Mouse (Mus musculus) neural tube, embryonic 11.5 days (tissue): Measurements from ENCODE around the gene Cited2. TPM values are rescaled to one million over a fixed set of nuclear protein-coding genes. Genes with fewer than 3 reads are reported as not detected.

ENCODE experiments used
- ATAC-seq: fragments of 200-750 bp; cut with Nextera tagmentation; 2 replicates; pipeline ENCODE4 v1.8.0; 2017; ENCODE audit warnings: moderate number of reproducible peaks, mild to moderate bottlenecking, moderate TSS enrichment, moderate library complexity; ENCODE audit not compliant: insufficient read depth, low FRiP score, low TSS enrichment
- DNase-seq: peaks from one replicate; pipeline ENCODE4 v3.0.0-alpha.2; 2015; ENCODE audit warnings: low spot score
- H3K27ac ChIP-seq: fragments of 300-500 bp; sonication (generic); 2 replicates; pipeline ENCODE4 v1.5.1; 2014; ENCODE audit warnings: low read depth, mild to moderate bottlenecking, low read length
- H3K27me3 ChIP-seq: fragments of 300-500 bp; sonication (generic); 2 replicates; pipeline ENCODE4 v1.6.1; 2014; ENCODE audit warnings: mild to moderate bottlenecking, low read length, mixed read lengths; ENCODE audit not compliant: control insufficient read depth, insufficient read depth
- H3K36me3 ChIP-seq: fragments of 300-500 bp; sonication (generic); 2 replicates; pipeline ENCODE4 v1.6.1; 2014; ENCODE audit warnings: mild to moderate bottlenecking, low read length, moderate library complexity, mixed read lengths; ENCODE audit not compliant: control insufficient read depth, insufficient read depth
- H3K4me1 ChIP-seq: fragments of 300-500 bp; sonication (generic); 2 replicates; pipeline ENCODE4 v1.6.1; 2014; ENCODE audit warnings: low read length, mixed read lengths; ENCODE audit not compliant: control insufficient read depth, insufficient read depth
- H3K4me2 ChIP-seq: fragments of 300-500 bp; sonication (generic); 2 replicates; pipeline ENCODE4 v1.6.1; 2014; ENCODE audit warnings: low read depth, mild to moderate bottlenecking, moderate library complexity
- H3K4me3 ChIP-seq: fragments of 300-500 bp; sonication (generic); 2 replicates; pipeline ENCODE4 v1.5.1; 2014; ENCODE audit warnings: low read depth, low read length
- H3K9ac ChIP-seq: fragments of 300-500 bp; sonication (generic); 2 replicates; pipeline ENCODE4 v1.6.1; 2014; ENCODE audit warnings: mild to moderate bottlenecking, low read length
- H3K9me3 ChIP-seq: fragments of 300-500 bp; sonication (generic); 2 replicates; pipeline ENCODE4 v1.6.1; 2016; ENCODE audit warnings: low read length; ENCODE audit not compliant: control insufficient read depth
- WGBS: fragments of 180-500 bp; shearing (Covaris S2); extraction: QIAGEN DNeasy Blood & Tissue Kit; methylation state at CpG from one replicate; pipeline ENCODE4 v1.1.7; 2014; 5-methylcytosine and 5-hydroxymethylcytosine counted together
- polyA plus RNA-seq: library from polyadenylated mRNA; unstranded; fragments of >200 nt; fragmentation: Nextera tagmentation; extraction: Ambion mirVana; gene quantifications from 2 replicates; pipeline ENCODE4 v1.2.1, GENCODE M21; 2014

Gene Cited2
- polyA plus RNA-seq, 1 experiment from 2014 or later: 82.2 TPM

DNA sequence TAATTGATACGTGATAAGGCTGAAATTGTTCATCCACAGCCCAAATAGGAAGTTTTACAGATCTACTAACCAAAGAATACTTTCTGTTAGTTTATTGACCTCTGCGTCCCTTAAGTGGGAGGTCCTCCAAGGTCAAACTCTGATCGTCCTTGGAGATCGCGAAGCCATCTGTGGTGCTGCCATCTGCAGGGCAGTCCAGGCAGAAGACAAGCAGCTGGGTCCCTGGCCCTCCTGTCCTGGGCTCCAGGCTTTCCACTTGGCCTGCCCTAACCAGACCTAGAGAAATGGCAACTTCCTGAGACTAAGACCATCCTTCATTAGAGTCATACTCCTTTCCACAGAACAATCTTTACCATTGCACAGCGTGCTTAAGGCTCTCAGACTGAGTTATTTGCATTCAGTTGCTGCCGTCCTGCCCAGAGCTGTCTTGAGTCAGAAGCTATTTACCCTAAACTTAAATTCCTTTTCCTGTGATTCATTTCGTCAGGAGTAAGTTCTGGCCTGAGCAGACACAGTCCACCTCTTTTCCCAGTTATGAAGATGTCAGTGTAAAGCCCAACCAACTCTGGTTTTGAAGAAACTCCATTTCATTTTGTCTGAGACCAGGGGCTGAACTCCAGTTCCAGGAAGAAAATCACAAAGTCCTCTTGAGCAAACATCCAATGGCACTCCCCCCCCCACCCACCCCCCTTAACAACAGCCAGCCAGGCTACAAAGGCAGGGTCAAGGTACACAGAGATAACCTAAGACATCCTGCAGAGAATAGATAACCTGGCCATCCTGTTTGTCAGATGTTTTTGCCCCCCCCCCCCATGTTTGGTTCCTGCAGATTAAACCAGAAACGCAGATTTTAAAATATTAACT lies 38.0 kb downstream of the Cited2 start:
- H3K4me1 ChIP-seq: no peaks in the 10 kb centered on the region
- no peak overlapping the region for H3K4me2 ChIP-seq
- 77% methylated on average over 9 of the region's 9 CpGs for WGBS
- 0 out of 2 replicates have a peak, but pooled peaks cover 1% of the 10 kb centered on the region for H3K9me3 ChIP-seq
- DNase-seq (no peak), ATAC-seq (no peak)
- H3K27ac ChIP-seq: no peak overlapping the region
- no peak overlapping the region for H3K9ac ChIP-seq
- no peaks in the 10 kb centered on the region for H3K27me3 ChIP-seq
- H3K36me3 ChIP-seq: no peaks in the 10 kb centered on the region
- no peak overlapping the region for H3K4me3 ChIP-seq

DNA sequence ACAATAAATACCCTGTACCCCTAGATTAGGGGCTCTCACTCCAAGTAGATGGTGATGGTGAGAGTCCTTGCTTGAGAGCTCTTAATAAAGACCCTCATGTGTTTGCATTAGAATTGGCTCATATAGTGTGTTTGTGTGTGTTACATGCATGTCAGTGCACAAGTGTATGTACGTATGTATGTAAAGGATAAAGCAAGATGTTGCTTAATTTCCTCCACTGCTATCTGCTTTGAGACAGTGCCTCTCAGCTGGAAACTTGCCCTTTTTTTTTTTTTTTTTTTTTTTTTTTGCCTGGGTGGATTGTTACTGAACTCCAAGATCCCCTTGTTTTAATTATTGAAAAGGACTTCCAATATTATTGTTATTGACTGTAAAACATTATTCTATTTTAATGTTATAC lies 38.6 kb downstream of the Cited2 start:
- Histone ChIP-seq H3K27me3 (no peaks in the 10 kb centered on the region), H3K9me3 (no peaks in the 10 kb centered on the region), H3K4me3 (no peak overlapping the region), H3K9ac (no peak overlapping the region), H3K36me3 (no peaks in the 10 kb centered on the region), H3K4me1 (no peaks in the 10 kb centered on the region), H3K27ac (no peak overlapping the region), H3K4me2 (no peak overlapping the region)
- DNase-seq: no peak
- ATAC-seq: no peak
- WGBS: 94% methylated on average over 1 of the region's 1 CpGs

DNA sequence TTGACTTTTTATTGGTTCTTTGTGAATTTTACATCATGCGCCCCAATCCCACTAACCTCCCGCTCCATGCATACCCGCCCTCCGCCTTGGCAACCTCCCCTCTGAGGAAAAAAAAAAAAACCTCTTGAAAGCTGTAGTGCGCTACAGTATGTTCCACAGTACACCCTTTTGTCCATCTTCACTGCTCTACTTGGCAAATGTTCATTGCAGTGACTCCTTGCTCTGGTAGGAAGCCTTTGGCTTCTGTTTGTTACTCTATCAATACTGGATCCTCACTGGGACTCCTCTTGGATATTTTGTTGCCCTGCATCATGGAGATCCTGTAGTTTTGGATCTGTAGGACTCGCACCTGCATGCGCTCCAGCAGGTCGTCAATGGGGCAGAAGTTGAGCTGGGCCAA lies 39.9 kb downstream of the Cited2 start:
- no peak overlapping the region for H3K4me2 ChIP-seq
- H3K9ac ChIP-seq: no peak overlapping the region
- no peaks in the 10 kb centered on the region for H3K36me3 ChIP-seq
- DNase-seq: no peak
- H3K27ac ChIP-seq: no peak overlapping the region
- no peak overlapping the region for H3K4me3 ChIP-seq
- no peaks in the 10 kb centered on the region for H3K27me3 ChIP-seq
- ATAC-seq: no peak
- no peaks in the 10 kb centered on the region for H3K4me1 ChIP-seq
- WGBS: 93% methylated on average over 8 of the region's 8 CpGs
- H3K9me3 ChIP-seq: no peaks in the 10 kb centered on the region

DNA sequence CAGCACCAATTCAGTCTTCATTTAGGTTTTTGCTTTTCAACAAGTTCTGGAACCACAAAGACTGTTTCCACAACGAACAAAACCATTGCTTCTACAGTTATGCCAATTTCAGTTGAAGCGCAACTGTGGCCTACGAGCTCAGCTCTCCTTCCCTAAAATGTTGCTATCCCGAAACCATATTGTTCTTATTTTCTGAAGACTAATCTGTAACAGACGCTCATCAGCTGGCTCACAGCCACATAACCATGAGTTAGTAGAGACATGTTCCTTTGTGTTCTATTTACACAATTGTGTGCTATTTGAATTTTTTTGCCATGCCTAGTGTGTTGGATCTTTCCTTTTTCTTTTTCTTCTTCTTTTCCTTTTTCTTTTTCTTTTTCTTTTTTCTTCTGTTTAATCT lies 46.8 kb downstream of the Cited2 start:
- H3K36me3 ChIP-seq: no peaks in the 10 kb centered on the region
- no peak for DNase-seq
- H3K9me3 ChIP-seq: no peaks in the 10 kb centered on the region
- no peak overlapping the region for H3K27ac ChIP-seq
- H3K4me2 ChIP-seq: no peak overlapping the region
- ATAC-seq: no peak
- WGBS: 81% methylated on average over 5 of the region's 5 CpGs
- no peak overlapping the region for H3K9ac ChIP-seq
- no peak overlapping the region for H3K4me3 ChIP-seq
- H3K4me1 ChIP-seq: no peaks in the 10 kb centered on the region
- H3K27me3 ChIP-seq: no peaks in the 10 kb centered on the region

DNA sequence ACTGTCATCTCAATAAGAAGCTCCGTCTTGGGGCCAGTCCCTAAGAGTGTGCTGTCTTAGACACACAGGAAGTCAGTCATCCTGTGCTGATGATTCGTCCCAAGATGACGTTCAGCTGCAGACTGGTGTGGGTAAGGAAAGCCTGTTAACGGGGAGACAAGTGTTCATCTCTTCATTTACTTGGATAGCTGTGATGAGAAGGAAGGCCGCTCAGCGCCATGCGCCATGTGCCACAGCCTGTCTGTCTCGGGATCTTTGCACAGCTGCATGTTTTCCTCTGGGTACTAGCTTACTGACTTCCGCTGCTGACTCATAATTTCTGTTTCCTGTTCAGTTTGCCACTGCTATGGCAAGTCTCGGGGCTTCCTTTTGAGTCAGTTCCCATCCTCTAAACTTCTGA lies 49.3 kb downstream of the Cited2 start:
- no peak overlapping the region for H3K4me3 ChIP-seq
- H3K4me1 ChIP-seq: no peaks in the 10 kb centered on the region
- no peaks in the 10 kb centered on the region for H3K9me3 ChIP-seq
- no peaks in the 10 kb centered on the region for H3K27me3 ChIP-seq
- no peaks in the 10 kb centered on the region for H3K36me3 ChIP-seq
- ATAC-seq (no peak), DNase-seq (no peak)
- 90% methylated on average over 10 of the region's 10 CpGs for WGBS
- H3K27ac ChIP-seq: no peak overlapping the region
- no peak overlapping the region for H3K9ac ChIP-seq
- H3K4me2 ChIP-seq: no peak overlapping the region

DNA sequence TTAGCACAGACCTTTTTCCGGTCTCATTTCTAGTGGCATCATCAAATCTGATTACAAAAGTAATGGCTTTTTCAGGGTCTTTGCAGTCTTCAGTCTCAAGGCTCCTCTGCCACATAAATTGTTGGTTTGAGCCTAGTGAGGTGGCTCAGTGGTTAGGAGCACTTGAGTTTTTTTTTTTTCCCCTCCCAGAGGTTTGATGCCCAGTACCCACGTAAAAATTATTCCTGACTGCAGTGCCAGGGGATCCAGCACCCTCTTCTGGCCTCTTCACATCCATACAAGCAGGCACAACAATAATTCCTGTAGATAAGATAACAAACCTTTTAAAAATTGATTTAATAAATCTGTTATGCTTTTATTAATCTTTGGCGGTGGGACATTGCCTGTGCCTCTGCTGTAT lies 51.3 kb downstream of the Cited2 start:
- Histone ChIP-seq H3K9ac (no peak overlapping the region), H3K4me1 (no peaks in the 10 kb centered on the region), H3K4me2 (no peak overlapping the region), H3K36me3 (no peaks in the 10 kb centered on the region), H3K9me3 (no peaks in the 10 kb centered on the region), H3K27ac (no peak overlapping the region), H3K27me3 (no peaks in the 10 kb centered on the region), H3K4me3 (no peak overlapping the region)
- ATAC-seq (no peak), DNase-seq (no peak)
- WGBS: 92% methylated on average over 3 of the region's 3 CpGs

DNA sequence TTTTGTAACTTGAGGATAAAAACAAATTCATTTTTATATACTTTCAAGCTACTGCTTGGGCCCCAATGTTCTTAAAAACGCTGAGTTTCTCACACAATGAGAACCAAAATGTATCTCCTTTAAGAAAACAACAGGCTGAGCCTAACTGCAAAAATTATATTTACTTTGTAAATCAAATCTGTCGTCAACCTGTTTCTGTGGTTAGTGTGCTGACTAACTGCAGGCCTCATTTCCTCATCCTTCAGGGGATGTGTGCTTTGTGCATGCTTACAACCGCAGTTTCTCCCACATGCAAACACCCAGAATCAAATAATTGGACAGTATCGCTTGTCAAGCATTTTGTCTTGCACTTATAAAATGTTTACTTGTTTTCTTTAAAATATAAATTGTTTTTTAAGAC lies 52.1 kb downstream of the Cited2 start:
- Histone ChIP-seq H3K27ac (no peak overlapping the region), H3K9ac (no peak overlapping the region), H3K27me3 (no peaks in the 10 kb centered on the region), H3K4me3 (no peak overlapping the region), H3K36me3 (no peaks in the 10 kb centered on the region), H3K4me2 (no peak overlapping the region), H3K4me1 (no peaks in the 10 kb centered on the region), H3K9me3 (no peaks in the 10 kb centered on the region)
- 80% methylated on average over 4 of the region's 4 CpGs for WGBS
- ATAC-seq (no peak), DNase-seq (no peak)

Other genes starting within 250 kb of the Cited2 start
- gene Txlnb, start 73.0 kb downstream of the Cited2 start, polyA plus RNA-seq: 4.2 and 4.6 TPM in 2 replicates
- 3.6 and 4.1 TPM in 2 replicates for gene Heca, start 224.8 kb downstream of the Cited2 start, polyA plus RNA-seq